Mouse (Mus musculus): Measurements from ENCODE around the gene Heca.
"Not testable (repeated sequence)": the region's sequence is repeated elsewhere in the genome, so short reads cannot be mapped to it uniquely, and the experiment has no call there.

Gene Heca

GRCm38 (mm10) chr10:17947960-17948730 lies at the start of gene Heca:
Gene Heca, minus strand, starts transcription at chr10:17948067.
- peak; percentile 90 for DNase-seq (ENCODE audit: low spot score)

- no peak for DNase-seq (ENCODE audit: low spot score)
Measured at GRCm38 (mm10) chr10:17990576-17990975, 42.7 kb upstream of the Heca start.

DNA sequence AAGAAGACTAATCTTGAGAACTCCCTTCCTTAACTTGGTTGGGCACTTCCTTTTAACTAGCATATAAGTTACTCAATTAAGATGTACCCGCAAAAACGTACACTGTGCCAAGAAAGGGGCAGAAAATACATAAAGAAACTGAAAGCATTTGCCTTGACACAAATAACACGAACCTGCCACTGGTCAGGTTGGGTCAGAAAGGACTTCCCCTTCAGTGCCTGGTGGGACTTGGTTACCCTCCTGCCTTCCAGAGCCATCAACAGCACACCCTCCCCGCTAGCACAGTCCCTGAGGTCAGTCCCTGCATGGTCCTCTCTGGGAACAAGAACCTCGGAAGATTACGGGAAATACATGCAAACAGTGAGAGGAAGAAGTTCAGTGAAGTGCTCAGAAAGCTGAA lies 41.3 kb upstream of the Heca start:
- DNase-seq (ENCODE audit: low spot score) = no peak

DNA sequence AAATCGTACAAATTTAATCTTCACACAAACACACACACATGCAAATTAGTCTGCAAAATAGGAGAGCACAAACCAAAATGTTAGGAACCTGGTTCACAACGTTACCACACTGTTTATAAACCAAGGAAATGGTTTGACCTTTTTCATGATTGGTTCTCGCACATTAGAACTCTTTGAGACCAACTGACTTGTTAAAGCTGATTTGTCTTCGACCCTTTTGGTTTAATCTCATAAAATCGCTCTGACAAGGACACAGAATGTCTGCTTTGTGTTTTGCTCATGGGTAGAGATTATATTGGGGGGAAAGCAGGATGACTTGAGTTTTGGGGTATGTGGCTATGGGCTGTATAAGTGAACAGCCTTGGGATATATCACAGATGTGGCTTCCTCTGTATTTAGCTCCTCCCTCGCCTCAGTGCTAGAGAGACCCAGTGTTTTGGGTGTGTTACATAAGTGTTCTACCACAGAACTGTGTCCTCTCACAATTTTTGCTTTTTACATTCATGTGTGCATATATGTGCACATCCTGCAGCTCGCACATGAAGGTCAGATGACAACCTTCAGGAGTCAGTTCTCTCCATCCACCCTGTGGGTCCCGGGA lies 40.1 kb upstream of the Heca start:
- DNase-seq (ENCODE audit: low spot score) = no peak

DNA sequence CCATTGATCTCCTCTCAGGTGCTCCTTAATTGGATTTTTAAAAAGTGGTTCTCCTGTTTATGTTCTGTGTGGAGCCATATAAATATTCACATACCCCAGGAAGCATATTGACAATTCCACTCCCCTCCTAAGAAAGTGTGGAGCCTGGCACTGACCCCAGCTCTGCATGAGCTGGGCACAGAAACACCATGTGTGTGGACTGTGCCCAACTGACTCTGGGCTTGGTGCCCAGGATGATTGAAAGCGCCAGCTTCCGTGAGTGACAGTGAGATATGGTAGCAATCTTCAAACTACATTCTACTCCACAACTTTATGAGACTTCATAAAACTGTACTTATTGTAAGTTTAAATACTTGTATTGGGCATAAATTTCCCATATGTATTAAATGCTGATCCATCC lies 35.4 kb upstream of the Heca start:
- DNase-seq (ENCODE audit: low spot score) = no peak

DNA sequence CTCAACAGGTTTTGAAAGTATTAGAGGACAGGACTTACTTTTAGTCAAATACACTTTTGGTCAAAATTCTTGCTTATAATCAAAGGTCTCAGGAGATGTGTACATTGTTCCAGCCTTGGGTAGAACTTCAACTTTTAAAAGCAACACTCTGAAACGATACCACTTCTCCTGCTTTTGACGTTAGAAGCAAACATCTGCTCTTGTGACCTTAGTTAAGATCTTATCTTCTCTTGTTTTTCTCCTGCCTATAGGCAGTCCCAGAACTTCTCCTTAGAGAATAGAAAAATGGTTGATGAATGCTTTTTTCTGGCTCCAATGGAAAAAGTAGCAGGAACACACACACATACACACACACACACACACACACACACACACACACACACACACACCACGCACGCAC lies 18.2 kb upstream of the Heca start:
- DNase-seq (ENCODE audit: low spot score) = no peak

- DNase-seq (ENCODE audit: low spot score) = no peak
Measured at GRCm38 (mm10) chr10:17950761-17951160, 2.9 kb upstream of the Heca start.

GRCm38 (mm10) chr10:17947175-17947906 lies 526 bp downstream of the Heca start:
- DNase-seq (ENCODE audit: low spot score) = peak; percentile 25

GRCm38 (mm10) chr10:17946799-17947174 lies 1.1 kb downstream of the Heca start:
- DNase-seq (ENCODE audit: low spot score) = peak; percentile 23

- peak; percentile 38 for DNase-seq (ENCODE audit: low spot score)
Measured at GRCm38 (mm10) chr10:17946046-17946445, 1.8 kb downstream of the Heca start.

DNA sequence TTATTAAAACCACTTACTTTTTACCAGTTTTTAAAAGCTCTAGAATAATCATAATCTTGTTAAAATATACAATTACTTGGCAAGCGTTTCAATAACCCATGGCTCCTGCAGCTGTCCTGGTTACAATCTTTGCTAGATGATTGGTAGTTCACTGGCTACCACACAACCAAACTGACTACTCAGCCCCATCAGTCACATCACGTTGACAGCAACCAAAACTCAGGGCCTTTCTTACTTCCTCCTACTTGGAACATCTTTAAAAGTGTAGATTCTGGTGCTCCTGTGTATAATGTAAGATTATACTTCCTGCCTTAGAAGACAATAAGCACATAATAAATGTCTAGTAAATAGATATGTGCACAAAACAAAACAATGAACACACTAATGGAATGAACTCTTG lies 14.2 kb downstream of the Heca start:
- no peak for DNase-seq (ENCODE audit: low spot score)

- DNase-seq (ENCODE audit: low spot score) = no peak
Measured at GRCm38 (mm10) chr10:17932131-17932530, 15.7 kb downstream of the Heca start.

- no peak for DNase-seq (ENCODE audit: low spot score)
Measured at GRCm38 (mm10) chr10:17931157-17931556, 16.7 kb downstream of the Heca start.

DNA sequence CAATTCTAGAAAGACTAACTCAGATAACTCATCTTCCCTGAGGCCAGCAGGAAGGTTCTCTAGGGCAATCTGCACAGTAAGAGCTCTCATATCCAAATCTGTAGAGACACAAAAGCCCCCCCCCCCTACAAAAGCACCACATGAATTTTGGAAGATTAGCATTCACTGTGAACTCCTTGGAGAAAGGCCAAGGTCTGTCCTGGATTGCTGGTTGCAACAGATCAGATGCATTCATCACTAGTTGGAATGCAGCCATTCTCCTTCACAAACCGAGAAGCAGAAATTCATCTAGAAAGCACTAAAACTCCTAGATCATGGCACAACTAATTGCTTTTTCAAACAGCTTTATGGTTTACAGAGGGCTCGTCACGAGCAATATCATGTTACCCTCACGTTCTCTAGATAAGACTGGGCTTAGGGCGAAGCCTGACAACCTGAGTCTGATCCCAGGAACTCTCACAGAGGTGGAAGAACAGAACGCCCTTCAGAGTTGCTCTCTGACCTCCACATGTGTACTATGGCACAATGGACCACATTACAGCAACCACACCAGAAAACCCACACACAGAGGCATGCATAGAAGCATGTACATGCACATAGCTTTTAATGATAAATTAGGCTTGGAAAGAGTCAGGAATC lies 17.3 kb downstream of the Heca start:
- DNase-seq (ENCODE audit: low spot score) = no peak

GRCm38 (mm10) chr10:17925200-17925599 lies 22.7 kb downstream of the Heca start:
- DNase-seq (ENCODE audit: low spot score) = no peak

GRCm38 (mm10) chr10:17924166-17924565 lies 23.7 kb downstream of the Heca start:
- no peak for DNase-seq (ENCODE audit: low spot score)

- no peak for DNase-seq (ENCODE audit: low spot score)
Measured at GRCm38 (mm10) chr10:17921381-17921780, 26.5 kb downstream of the Heca start.

GRCm38 (mm10) chr10:17919971-17920370 lies 27.9 kb downstream of the Heca start:
- DNase-seq (ENCODE audit: low spot score) = no peak

DNA sequence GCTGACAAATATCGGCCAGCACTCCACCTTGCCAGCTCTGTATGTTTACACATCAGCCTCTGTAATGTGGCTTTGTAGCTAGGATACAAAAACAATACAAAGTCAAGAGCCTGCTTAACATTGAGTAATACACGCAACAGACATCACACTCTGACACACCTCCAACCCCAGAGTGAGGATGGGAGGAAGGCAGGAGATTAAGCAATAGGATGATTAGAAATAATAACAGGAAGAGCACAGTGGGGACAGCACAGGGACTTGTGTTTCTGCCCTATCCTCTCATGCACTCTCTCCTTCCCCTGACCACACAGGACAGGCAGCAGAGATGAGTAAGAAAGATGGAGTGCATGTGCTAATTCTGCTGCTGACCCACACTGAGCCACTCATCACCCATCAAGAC lies 28.8 kb downstream of the Heca start:
- no peak for DNase-seq (ENCODE audit: low spot score)

GRCm38 (mm10) chr10:17908731-17909130 lies 39.1 kb downstream of the Heca start:
- DNase-seq (ENCODE audit: low spot score) = no peak

GRCm38 (mm10) chr10:17906405-17906804 lies 41.5 kb downstream of the Heca start:
- DNase-seq (ENCODE audit: low spot score) = not testable (repeated sequence)

DNA sequence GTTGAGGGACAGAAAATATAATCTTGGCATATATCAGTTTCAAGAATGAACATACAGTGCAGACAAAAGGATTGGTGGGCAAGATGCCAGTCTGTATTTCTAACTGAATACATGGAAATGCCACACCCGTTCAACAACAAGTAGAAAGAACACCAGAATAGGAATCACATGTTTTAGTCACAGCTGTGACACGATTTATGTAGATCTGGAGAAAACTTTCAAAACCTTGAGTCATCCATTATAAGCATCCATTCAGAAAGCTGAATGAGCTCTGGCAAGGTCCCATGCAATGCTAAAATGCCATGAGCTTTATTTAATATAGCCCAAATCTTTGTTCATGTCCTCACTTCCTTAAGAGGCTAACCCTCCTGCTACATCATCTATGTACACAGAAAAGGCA lies 44.4 kb downstream of the Heca start:
- no peak for DNase-seq (ENCODE audit: low spot score)

- no peak for DNase-seq (ENCODE audit: low spot score)
Measured at GRCm38 (mm10) chr10:17880724-17881123, 67.1 kb downstream of the Heca start.
